Mouse (Mus musculus): Measurements from ENCODE around the gene Cutc. TPM values are rescaled to one million over a fixed set of nuclear protein-coding genes. Genes with fewer than 3 reads are reported as not detected.

Cutc gene
- polyA plus RNA-seq, 2 experiments, result 6.7 to 9.7 TPM

GRCm38 (mm10) chr19:43761543-43762256, 8.9 kb downstream of the Cutc start:
- H3K9ac ChIP-seq (replicated peaks), result no peak overlapping the region
- H3K4me1 ChIP-seq (replicated peaks; ENCODE audit: control insufficient read depth in 2 of 2, insufficient read depth in 2 of 2, low read length in 1 of 2), result no peaks in the 10 kb centered on the region
- H3K36me3 ChIP-seq (replicated peaks; ENCODE audit: control insufficient read depth, insufficient read depth, low read depth), result no peaks in the 10 kb centered on the region
- ATAC-seq (ENCODE audit: insufficient read depth) (no peak), DNase-seq (ENCODE audit: low read depth in 3 of 3, low spot score in 3 of 3) (no peak)
- H3K4me2 ChIP-seq (ENCODE audit: low read depth), result no peak overlapping the region
- no peaks in the 10 kb centered on the region for H3K27me3 ChIP-seq (ENCODE audit: control insufficient read depth, insufficient read depth, low read length)
- no peak overlapping the region for H3K4me3 ChIP-seq (ENCODE audit: insufficient read depth in 1 of 2, low read depth in 2 of 2, low read length in 2 of 2)
- H3K9me3 ChIP-seq (ENCODE audit: control insufficient read depth, low read length), result no peaks in the 10 kb centered on the region
- no peak for TF ChIP-seq CTCF (IDR thresholded peaks at IDR 0.05; ENCODE audit: low read depth)
- TF ChIP-seq EP300 (IDR thresholded peaks at IDR 0.05; ENCODE audit: low read depth), result no peak
- no peak overlapping the region for H3K27ac ChIP-seq

- H3K27ac ChIP-seq, result no peak overlapping the region
- H3K4me2 ChIP-seq (ENCODE audit: low read depth), result no peak overlapping the region
- no peaks in the 10 kb centered on the region for H3K36me3 ChIP-seq (replicated peaks; ENCODE audit: control insufficient read depth, insufficient read depth, low read depth)
- H3K27me3 ChIP-seq (ENCODE audit: control insufficient read depth, insufficient read depth, low read length), result no peaks in the 10 kb centered on the region
- H3K9me3 ChIP-seq (ENCODE audit: control insufficient read depth, low read length), result no peaks in the 10 kb centered on the region
- WGBS (ENCODE audit: insufficient replicate concordance), result 62% methylated on average over 2 of the region's 2 CpGs
- no peak overlapping the region for H3K4me3 ChIP-seq (ENCODE audit: insufficient read depth in 1 of 2, low read depth in 2 of 2, low read length in 2 of 2)
- H3K9ac ChIP-seq (replicated peaks), result no peak overlapping the region
- no peak for ATAC-seq (ENCODE audit: insufficient read depth)
- no peak for TF ChIP-seq EP300 (IDR thresholded peaks at IDR 0.05; ENCODE audit: low read depth)
- TF ChIP-seq CTCF (IDR thresholded peaks at IDR 0.05; ENCODE audit: low read depth), result no peak
- no peaks in the 10 kb centered on the region for H3K4me1 ChIP-seq (replicated peaks; ENCODE audit: control insufficient read depth in 2 of 2, insufficient read depth in 2 of 2, low read length in 1 of 2)
- DNase-seq (ENCODE audit: low read depth in 3 of 3, low spot score in 3 of 3), result no peak
Observed at GRCm38 (mm10) chr19:43762410-43762809, 9.6 kb downstream of the Cutc start.

- DNase-seq (ENCODE audit: low read depth in 3 of 3, low spot score in 3 of 3), result no peak
- no peak overlapping the region for H3K27ac ChIP-seq
Observed at GRCm38 (mm10) chr19:43766451-43766850, 13.7 kb downstream of the Cutc start.

GRCm38 (mm10) chr19:43767549-43768322, 14.9 kb downstream of the Cutc start:
- WGBS (ENCODE audit: insufficient replicate concordance), result 61% methylated on average over 9 of the region's 9 CpGs
- Histone ChIP-seq H3K9me3 (ENCODE audit: control insufficient read depth, low read length) (no peaks in the 10 kb centered on the region), H3K4me2 (ENCODE audit: low read depth) (no peak overlapping the region), H3K36me3 (replicated peaks; ENCODE audit: control insufficient read depth, insufficient read depth, low read depth) (no peaks in the 10 kb centered on the region), H3K4me1 (replicated peaks; ENCODE audit: control insufficient read depth in 2 of 2, insufficient read depth in 2 of 2, low read length in 1 of 2) (no peaks in the 10 kb centered on the region; a peak in 1 of 4 replicates), H3K9ac (replicated peaks) (no peak overlapping the region), H3K4me3 (ENCODE audit: insufficient read depth in 1 of 2, low read depth in 2 of 2, low read length in 2 of 2) (no peak overlapping the region), H3K27me3 (ENCODE audit: control insufficient read depth, insufficient read depth, low read length) (no peaks in the 10 kb centered on the region), H3K27ac (no peak overlapping the region)
- ATAC-seq (ENCODE audit: insufficient read depth), result no peak
- TF ChIP-seq CTCF (IDR thresholded peaks at IDR 0.05; ENCODE audit: low read depth), result no peak
- TF ChIP-seq EP300 (IDR thresholded peaks at IDR 0.05; ENCODE audit: low read depth), result no peak
- DNase-seq (ENCODE audit: low read depth in 3 of 3, low spot score in 3 of 3), result no peak

More at GRCm38 (mm10) chr19:43766451-43766850, 13.7 kb downstream of the Cutc start:
- WGBS (ENCODE audit: insufficient replicate concordance), result 65% methylated on average over 5 of the region's 5 CpGs
- Histone ChIP-seq H3K36me3 (replicated peaks; ENCODE audit: control insufficient read depth, insufficient read depth, low read depth) (no peaks in the 10 kb centered on the region), H3K4me1 (replicated peaks; ENCODE audit: control insufficient read depth in 2 of 2, insufficient read depth in 2 of 2, low read length in 1 of 2) (no peaks in the 10 kb centered on the region; a peak in 1 of 4 replicates), H3K9ac (replicated peaks) (no peak overlapping the region), H3K27me3 (ENCODE audit: control insufficient read depth, insufficient read depth, low read length) (no peaks in the 10 kb centered on the region), H3K4me3 (ENCODE audit: insufficient read depth in 1 of 2, low read depth in 2 of 2, low read length in 2 of 2) (no peak overlapping the region), H3K9me3 (ENCODE audit: control insufficient read depth, low read length) (no peaks in the 10 kb centered on the region), H3K4me2 (ENCODE audit: low read depth) (no peak overlapping the region)
- no peak for ATAC-seq (ENCODE audit: insufficient read depth)
- TF ChIP-seq EP300 (IDR thresholded peaks at IDR 0.05; ENCODE audit: low read depth) (no peak), CTCF (IDR thresholded peaks at IDR 0.05; ENCODE audit: low read depth) (no peak)

GRCm38 (mm10) chr19:43769366-43769960, 16.7 kb downstream of the Cutc start:
- Histone ChIP-seq H3K9ac (replicated peaks) (no peak overlapping the region), H3K27ac (no peak overlapping the region), H3K9me3 (ENCODE audit: control insufficient read depth, low read length) (no peaks in the 10 kb centered on the region), H3K36me3 (replicated peaks; ENCODE audit: control insufficient read depth, insufficient read depth, low read depth) (no peaks in the 10 kb centered on the region), H3K4me2 (ENCODE audit: low read depth) (no peak overlapping the region), H3K4me3 (ENCODE audit: insufficient read depth in 1 of 2, low read depth in 2 of 2, low read length in 2 of 2) (no peak overlapping the region), H3K4me1 (replicated peaks; ENCODE audit: control insufficient read depth in 2 of 2, insufficient read depth in 2 of 2, low read length in 1 of 2) (peaks cover 0 to 3% of the 10 kb centered on the region in 2 experiments; a peak in 2 of 4 replicates), H3K27me3 (ENCODE audit: control insufficient read depth, insufficient read depth, low read length) (no peaks in the 10 kb centered on the region)
- no peak for TF ChIP-seq CTCF (IDR thresholded peaks at IDR 0.05; ENCODE audit: low read depth)
- TF ChIP-seq EP300 (IDR thresholded peaks at IDR 0.05; ENCODE audit: low read depth), result no peak
- DNase-seq (ENCODE audit: low read depth in 3 of 3, low spot score in 3 of 3) (no peak), ATAC-seq (ENCODE audit: insufficient read depth) (no peak)
- WGBS (ENCODE audit: insufficient replicate concordance), result 64% methylated on average over 5 of the region's 5 CpGs
